Mouse (Mus musculus) CH12F3 (cell line): ENCODE measurements around the gene Itpr3.

Experiments
- in situ Hi-C: fragments of 300-500 bp; cut with MboI; formaldehyde crosslinking; loops from 2 replicates; pipeline ENCODE4 v1.14.3; 2020; ENCODE audit warnings: low sequenced_read_pairs

Gene Itpr3

GRCm38 (mm10) chr17:27139304-27139703, 82.2 kb downstream of the Itpr3 start:
- in situ Hi-C loops, result no loop called here

DNA sequence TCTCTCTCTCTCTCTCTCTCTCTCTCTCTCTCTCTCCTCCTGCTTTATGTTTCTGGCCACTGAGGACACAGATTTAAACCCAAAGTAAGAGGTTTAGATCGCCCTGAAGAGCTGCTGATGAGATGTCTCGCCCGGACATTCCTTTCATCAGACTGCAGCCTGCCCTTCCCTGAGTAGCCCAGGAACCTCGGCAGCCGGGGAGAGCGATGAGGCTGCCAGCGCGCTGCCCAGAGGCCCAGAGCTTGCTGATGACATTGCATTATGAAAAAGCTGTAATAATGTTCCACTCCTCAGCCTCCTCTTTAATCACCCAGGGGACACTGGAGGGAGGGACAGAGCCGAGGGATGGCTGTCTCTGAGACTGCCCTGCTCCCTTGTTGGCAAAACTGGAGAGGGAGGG, 83.2 kb downstream of the Itpr3 start:
- in situ Hi-C loops, result no loop called here

- in situ Hi-C loops, result no loop called here
Measured at GRCm38 (mm10) chr17:27141971-27142450, 84.9 kb downstream of the Itpr3 start.

GRCm38 (mm10) chr17:27144152-27144551, 87.0 kb downstream of the Itpr3 start:
- in situ Hi-C loops, result no loop called here

- in situ Hi-C loops, result no loop called here
Measured at GRCm38 (mm10) chr17:27146323-27146923, 89.3 kb downstream of the Itpr3 start.

DNA sequence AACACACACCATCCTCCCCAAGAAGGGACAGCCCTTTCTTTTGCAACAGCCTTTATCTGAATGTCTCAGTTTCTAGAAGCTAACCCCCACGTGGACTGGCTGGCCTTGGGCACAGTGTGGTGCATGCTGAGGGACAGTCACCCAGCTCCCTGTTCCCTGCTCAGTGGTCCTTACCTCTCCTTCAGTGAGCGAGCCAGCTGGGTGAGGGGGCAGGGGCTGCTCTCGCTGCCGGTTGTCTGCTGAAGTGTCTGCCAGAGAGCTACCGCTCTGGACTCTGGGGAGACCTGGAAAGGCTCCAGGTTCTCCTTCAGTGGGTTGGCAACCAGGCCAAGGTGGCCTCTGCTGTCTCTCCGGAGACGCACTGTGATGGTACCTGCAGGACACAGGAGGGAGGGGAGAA, 93.8 kb downstream of the Itpr3 start:
- in situ Hi-C loops, result no loop called here

GRCm38 (mm10) chr17:27151411-27151810, 94.3 kb downstream of the Itpr3 start:
- in situ Hi-C loops, result no loop called here

DNA sequence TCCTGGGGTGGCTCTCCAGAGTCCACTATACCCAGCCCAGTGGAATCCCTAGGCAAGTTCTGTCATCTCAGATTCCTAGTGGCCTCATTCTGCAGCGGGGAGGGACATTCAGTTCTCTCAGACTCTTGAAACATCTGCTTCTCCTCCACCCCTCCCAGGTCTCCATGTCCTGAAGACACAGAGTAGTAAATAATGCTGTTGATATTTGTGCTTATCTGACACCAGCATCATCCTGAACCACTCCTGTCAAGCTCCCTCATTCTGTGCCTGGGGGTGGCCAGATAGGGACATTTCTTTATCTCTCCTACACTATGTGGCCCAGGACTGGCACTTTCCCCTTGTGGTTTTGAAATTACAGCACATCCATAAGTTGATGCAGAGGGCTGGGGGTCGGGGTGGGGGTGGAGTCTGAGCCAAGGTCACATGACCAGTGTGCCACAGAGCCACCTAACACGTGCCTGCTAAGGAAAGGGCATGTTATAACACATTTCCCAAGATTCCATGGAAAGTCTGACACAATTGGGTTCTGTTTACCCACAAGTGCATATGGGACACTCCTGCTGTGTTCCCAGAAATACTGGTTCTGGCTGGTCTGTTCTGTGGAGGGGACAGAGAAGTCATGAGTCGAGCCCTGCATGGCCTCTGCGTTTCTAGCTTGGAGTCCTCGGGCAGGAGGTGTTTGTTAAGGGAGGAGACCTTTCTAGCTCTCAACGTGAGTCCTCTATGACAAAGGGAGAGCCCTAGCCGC, 96.0 kb downstream of the Itpr3 start:
- in situ Hi-C loops, result no loop called here

GRCm38 (mm10) chr17:27153773-27154193, 96.7 kb downstream of the Itpr3 start:
- in situ Hi-C loops, result no loop called here

DNA sequence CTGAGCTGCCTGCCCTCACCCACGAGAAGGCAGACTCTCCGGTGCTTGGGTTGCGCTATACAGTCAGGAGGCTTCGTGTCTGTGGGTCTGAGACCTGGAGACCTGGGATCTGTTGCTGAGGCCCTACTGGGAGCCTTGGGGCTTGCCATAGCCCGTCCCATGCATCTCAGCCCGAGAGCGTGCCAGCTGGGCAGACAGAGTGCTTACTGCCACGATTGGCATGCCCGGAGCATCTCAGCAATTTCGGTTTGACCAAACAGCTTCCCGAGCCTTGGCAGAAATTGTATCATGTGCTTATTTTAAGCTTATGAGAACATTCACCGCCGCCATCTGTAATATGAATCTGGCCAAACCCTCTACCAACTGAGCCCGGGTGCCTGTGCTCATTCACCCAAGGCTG, 97.2 kb downstream of the Itpr3 start:
- in situ Hi-C loops, result no loop called here

DNA sequence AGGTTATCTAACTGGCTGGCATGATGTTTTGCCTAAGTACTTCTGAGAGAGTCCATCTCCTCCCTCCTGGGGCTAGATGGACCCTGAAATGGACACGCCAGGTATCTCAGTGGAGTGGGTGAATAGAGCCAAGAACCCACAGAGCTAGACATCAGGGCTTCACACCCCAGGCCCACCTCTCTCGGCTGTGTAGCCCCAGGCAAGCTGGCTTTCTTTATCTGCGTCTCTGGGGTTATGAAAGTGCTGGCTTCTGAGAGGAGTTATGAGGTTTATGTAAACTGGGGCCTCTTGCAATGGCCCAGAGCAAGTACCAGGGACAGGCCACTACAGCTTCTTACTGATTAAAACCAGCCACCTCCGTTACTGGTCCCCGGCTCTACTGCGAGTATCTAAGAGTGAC, 97.8 kb downstream of the Itpr3 start:
- in situ Hi-C loops, result no loop called here

DNA sequence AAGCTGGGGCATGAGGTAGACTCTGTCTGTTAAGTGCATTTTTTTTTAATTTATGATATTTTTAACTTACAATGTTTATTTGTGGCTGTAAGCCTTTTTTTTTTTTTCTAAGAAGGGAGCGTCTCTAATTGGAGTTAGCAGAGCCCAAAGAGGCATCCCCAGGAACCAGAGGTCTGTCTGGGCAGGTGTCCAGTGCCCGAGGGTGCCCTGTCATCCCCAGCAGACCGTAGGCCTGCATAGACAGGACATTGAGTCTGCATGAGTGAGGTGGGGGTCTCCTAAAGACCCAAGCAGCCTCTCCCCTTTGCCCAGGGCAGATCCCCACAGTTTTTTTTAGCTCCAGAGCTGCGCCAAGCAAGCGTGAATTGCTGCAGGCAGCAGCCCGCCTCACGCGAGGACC, 98.6 kb downstream of the Itpr3 start:
- in situ Hi-C loops, result no loop called here

DNA sequence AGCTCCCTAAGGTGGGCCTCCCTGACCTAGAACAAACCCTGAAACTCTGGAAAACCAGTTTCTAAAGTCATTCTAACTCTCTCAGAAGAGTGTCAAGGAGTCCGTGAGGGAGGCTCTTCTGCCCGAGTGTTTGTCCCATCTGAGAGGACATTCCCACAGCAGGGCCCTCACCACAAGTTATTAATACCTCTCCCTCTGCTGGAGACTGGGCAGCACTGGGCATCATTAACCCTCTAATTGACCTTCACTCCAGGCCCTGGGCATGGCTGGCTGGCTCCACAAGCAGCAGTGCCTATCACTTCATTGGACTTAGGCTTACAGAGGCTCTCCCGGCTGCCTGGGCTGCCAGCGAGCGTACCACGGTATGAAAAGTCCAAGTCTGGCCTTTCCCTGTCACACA, 101.3 kb downstream of the Itpr3 start:
- in situ Hi-C loops, result no loop called here

GRCm38 (mm10) chr17:27159169-27159568, 102.1 kb downstream of the Itpr3 start:
- in situ Hi-C loops, result no loop called here

GRCm38 (mm10) chr17:27160905-27161304, 103.8 kb downstream of the Itpr3 start:
- in situ Hi-C loops, result no loop called here

DNA sequence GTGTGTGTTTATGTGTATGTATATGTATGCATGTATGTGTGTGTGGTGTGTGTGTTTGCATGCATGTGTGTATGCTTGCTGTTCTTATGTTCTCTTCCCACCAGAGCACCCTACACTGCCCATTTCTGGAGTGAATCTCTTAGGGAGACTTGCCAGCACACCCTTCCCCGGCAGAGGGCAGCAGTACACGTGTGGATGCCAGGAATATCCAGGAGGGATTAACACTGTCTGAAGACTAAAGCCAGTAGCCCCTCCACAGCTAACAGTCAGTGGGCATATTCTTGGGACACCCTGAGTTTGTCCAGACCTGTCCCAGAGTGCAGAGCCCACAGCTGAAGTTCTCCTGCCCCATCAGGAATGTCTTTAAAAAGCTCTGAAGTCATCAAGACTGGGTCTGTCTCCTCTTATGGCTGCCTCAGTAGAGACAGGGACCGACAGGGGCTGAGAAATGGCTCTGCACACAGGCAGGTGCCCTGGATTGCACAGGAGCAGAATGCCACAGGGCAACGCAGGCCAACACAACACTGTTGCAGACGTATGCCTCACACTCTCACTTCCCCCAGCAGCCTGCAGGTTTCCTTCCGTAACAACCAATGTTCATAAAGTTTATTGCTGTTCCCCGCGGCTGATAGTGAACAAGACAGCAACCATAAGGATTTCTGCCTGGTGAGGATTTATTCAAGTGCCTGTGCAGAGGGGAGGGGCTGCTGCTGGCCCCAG, 108.1 kb downstream of the Itpr3 start:
- in situ Hi-C loops, result no loop called here

DNA sequence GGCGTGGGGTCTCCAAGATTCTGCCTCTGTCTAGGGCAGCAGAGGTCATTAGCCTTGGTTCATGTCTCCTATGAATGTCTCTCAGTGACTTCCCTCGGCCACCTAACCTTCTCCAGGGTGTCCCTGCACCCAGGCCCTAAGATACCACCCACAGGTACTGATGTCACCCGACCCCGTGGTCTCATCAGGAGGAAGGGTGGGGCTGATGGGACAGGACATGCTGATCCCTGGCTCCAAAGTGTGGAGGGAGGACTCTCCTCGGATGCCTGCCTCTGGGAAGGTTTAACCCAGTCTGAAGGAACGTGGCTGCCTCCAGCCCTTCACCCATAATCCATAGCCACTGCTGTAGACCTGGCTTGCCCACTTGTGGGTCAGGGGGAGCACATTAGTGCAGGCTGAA, 109.8 kb downstream of the Itpr3 start:
- in situ Hi-C loops, result no loop called here

- in situ Hi-C loops, result no loop called here
Measured at GRCm38 (mm10) chr17:27167545-27167944, 110.4 kb downstream of the Itpr3 start, which contains the start of gene Ip6k3. Ip6k3 (minus strand) TSS chr17:27167795.

- in situ Hi-C loops, result no loop called here
Measured at GRCm38 (mm10) chr17:27168569-27168968, 111.5 kb downstream of the Itpr3 start.

- in situ Hi-C loops, result no loop called here
Measured at GRCm38 (mm10) chr17:27169952-27170695, 113.0 kb downstream of the Itpr3 start.

DNA sequence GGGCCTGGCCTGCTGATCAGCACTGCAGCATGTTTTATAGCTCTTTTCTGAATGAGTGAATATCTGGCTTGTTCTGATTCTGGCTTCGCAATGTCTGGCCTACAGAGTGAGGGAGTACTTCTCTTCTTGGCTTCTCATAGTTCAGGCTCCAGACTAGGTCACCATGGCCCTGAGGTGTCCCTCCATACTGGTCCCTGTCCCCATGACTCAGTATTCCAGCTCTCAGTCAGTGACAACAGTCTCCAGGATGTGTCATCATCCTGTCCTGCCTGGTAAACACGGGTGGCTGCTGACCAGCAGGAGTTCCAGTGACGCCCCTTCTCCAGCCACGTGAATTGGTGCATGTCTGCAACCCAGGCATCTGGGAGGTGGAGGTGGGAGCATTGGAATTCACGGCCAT, 114.0 kb downstream of the Itpr3 start:
- in situ Hi-C loops, result no loop called here
